Mouse (Mus musculus) forebrain, embryonic 11.5 days (tissue): Measurements from ENCODE around the gene Trim47. TPM values are rescaled to one million over a fixed set of nuclear protein-coding genes. Genes with fewer than 3 reads are reported as not detected.
A peak's percentile ranks its signal among the peaks of the same experiment; 100 is the strongest.

ENCODE experiments used
- ATAC-seq: fragments of 200-750 bp; cut with Nextera tagmentation; replicated peaks from 2 replicates; pipeline ENCODE4 v1.8.0; 2017; ENCODE audit warnings: moderate TSS enrichment; ENCODE audit not compliant: low FRiP score
- DNase-seq: peaks from one replicate; pipeline ENCODE4 v3.0.0-alpha.2; 2017; ENCODE audit warnings: low spot score
- H3K27ac ChIP-seq: fragments of 300-500 bp; sonication (generic); 2 replicates; pipeline ENCODE4 v1.5.1; 2014; ENCODE audit warnings: low read depth, low read length
- H3K27me3 ChIP-seq: fragments of 300-500 bp; sonication (generic); 2 replicates; pipeline ENCODE4 v1.6.1; 2014; ENCODE audit warnings: mild to moderate bottlenecking, low read length, mixed read lengths; ENCODE audit not compliant: control insufficient read depth, insufficient read depth
- H3K36me3 ChIP-seq: fragments of 300-500 bp; sonication (generic); 2 replicates; pipeline ENCODE4 v1.6.1; 2014; ENCODE audit warnings: mild to moderate bottlenecking, low read length, moderate library complexity, mixed read lengths; ENCODE audit not compliant: control insufficient read depth, insufficient read depth
- H3K4me1 ChIP-seq: fragments of 300-500 bp; sonication (generic); replicated peaks from 2 replicates; pipeline ENCODE4 v1.6.1; 2014; ENCODE audit warnings: low read length, mixed read lengths; ENCODE audit not compliant: control insufficient read depth, insufficient read depth
- H3K4me2 ChIP-seq: fragments of 300-500 bp; sonication (generic); 2 replicates; pipeline ENCODE4 v1.6.1; 2014; ENCODE audit warnings: low read depth, mild to moderate bottlenecking, low read length, moderate library complexity, mixed read lengths; ENCODE audit not compliant: severe bottlenecking
- H3K4me3 ChIP-seq: fragments of 300-500 bp; sonication (generic); 2 replicates; pipeline ENCODE4 v1.5.1; 2014; ENCODE audit warnings: low read depth, low read length
- H3K9ac ChIP-seq: fragments of 300-500 bp; sonication (generic); 2 replicates; pipeline ENCODE4 v1.6.1; 2014; ENCODE audit warnings: low read length
- H3K9me3 ChIP-seq: fragments of 300-500 bp; sonication (generic); 2 replicates; pipeline ENCODE4 v1.6.1; 2016; ENCODE audit warnings: low read length, mixed read lengths; ENCODE audit not compliant: control insufficient read depth
- WGBS: fragments of 180-500 bp; shearing (Covaris S2); extraction: QIAGEN DNeasy Blood & Tissue Kit; methylation state at CpG from one replicate; pipeline ENCODE4 v1.1.7; 2014; 5-methylcytosine and 5-hydroxymethylcytosine counted together
- polyA plus RNA-seq: library from polyadenylated mRNA; unstranded; fragments of >200 nt; fragmentation: Nextera tagmentation; extraction: Ambion mirVana; gene quantifications from 2 replicates; pipeline ENCODE4 v1.2.1, GENCODE M21; 2014

Trim47 gene
- polyA plus RNA-seq, 1 experiment from 2014 or later, result 3.4 TPM

- WGBS, result 71% methylated on average over 12 of the region's 12 CpGs
- Histone ChIP-seq H3K27me3 (no peaks in the 10 kb centered on the region), H3K9ac (no peak overlapping the region), H3K4me1 (no peaks in the 10 kb centered on the region), H3K27ac (no peak overlapping the region), H3K9me3 (no peaks in the 10 kb centered on the region), H3K4me3 (no peak overlapping the region), H3K4me2 (no peak overlapping the region), H3K36me3 (no peaks in the 10 kb centered on the region)
- DNase-seq, result no peak
- ATAC-seq, result no peak
Observed at GRCm38 (mm10) chr11:116117241-116117640, 9.8 kb downstream of the Trim47 start.

- H3K27me3 ChIP-seq, result peaks cover 51% of the 10 kb centered on the region
Observed at GRCm38 (mm10) chr11:116111611-116112203, 15.3 kb downstream of the Trim47 start.

GRCm38 (mm10) chr11:116111067-116111466 lies 15.9 kb downstream of the Trim47 start:
- Histone ChIP-seq H3K4me1 (peaks cover 19% of the 10 kb centered on the region), H3K9me3 (no peaks in the 10 kb centered on the region), H3K36me3 (no peaks in the 10 kb centered on the region), H3K27ac (no peak overlapping the region), H3K27me3 (peaks cover 57% of the 10 kb centered on the region), H3K4me3 (no peak overlapping the region), H3K4me2 (no peak overlapping the region), H3K9ac (no peak overlapping the region)
- ATAC-seq (no peak), DNase-seq (no peak)
- WGBS, result 86% methylated on average over 4 of the region's 4 CpGs

More at GRCm38 (mm10) chr11:116111611-116112203, 15.3 kb downstream of the Trim47 start:
- no peaks in the 10 kb centered on the region for H3K9me3 ChIP-seq
- DNase-seq, result no peak
- H3K4me2 ChIP-seq, result no peak overlapping the region
- no peaks in the 10 kb centered on the region for H3K36me3 ChIP-seq
- H3K4me3 ChIP-seq, result no peak overlapping the region
- WGBS, result 83% methylated on average over 19 of the region's 19 CpGs
- H3K27ac ChIP-seq, result no peak overlapping the region
- no peak for ATAC-seq
- H3K9ac ChIP-seq, result no peak overlapping the region
- peaks cover 13% of the 10 kb centered on the region for H3K4me1 ChIP-seq

GRCm38 (mm10) chr11:116110540-116110939 lies 16.5 kb downstream of the Trim47 start:
- DNase-seq, result no peak
- Histone ChIP-seq H3K9me3 (no peaks in the 10 kb centered on the region), H3K4me3 (no peak overlapping the region), H3K36me3 (no peaks in the 10 kb centered on the region), H3K4me2 (no peak overlapping the region), H3K9ac (no peak overlapping the region), H3K27me3 (peaks cover 58% of the 10 kb centered on the region), H3K27ac (no peak overlapping the region), H3K4me1 (peaks cover 21% of the 10 kb centered on the region)
- 35% methylated on average over 10 of the region's 10 CpGs for WGBS
- no peak for ATAC-seq

GRCm38 (mm10) chr11:116110131-116110530 lies 16.9 kb downstream of the Trim47 start:
- DNase-seq, result no peak
- H3K27me3 ChIP-seq, result peaks cover 58% of the 10 kb centered on the region
- no peak for ATAC-seq
- H3K4me1 ChIP-seq, result peaks cover 21% of the 10 kb centered on the region
- no peak overlapping the region for H3K27ac ChIP-seq
- no peaks in the 10 kb centered on the region for H3K9me3 ChIP-seq
- no peaks in the 10 kb centered on the region for H3K36me3 ChIP-seq
- H3K4me2 ChIP-seq, result peak overlapping the region; percentile 34; the same call in 1 of the 2 replicates
- peak overlapping the region; percentile 18 for H3K4me3 ChIP-seq
- WGBS, result 2% methylated on average over 35 of the region's 35 CpGs
- H3K9ac ChIP-seq, result no peak overlapping the region

GRCm38 (mm10) chr11:116109441-116110081 lies 17.4 kb downstream of the Trim47 start:
- Histone ChIP-seq H3K4me3 (peak overlapping the region; percentile 18), H3K4me1 (peaks cover 21% of the 10 kb centered on the region), H3K27me3 (peaks cover 58% of the 10 kb centered on the region), H3K27ac (no peak overlapping the region), H3K36me3 (no peaks in the 10 kb centered on the region), H3K9ac (no peak overlapping the region), H3K4me2 (peak overlapping the region; percentile 34), H3K9me3 (no peaks in the 10 kb centered on the region)
- ATAC-seq, result no peak
- 3% methylated on average over 70 of the region's 70 CpGs for WGBS
- DNase-seq, result peak; percentile 63

GRCm38 (mm10) chr11:116108464-116109137 lies 18.4 kb downstream of the Trim47 start:
- DNase-seq, result peak; percentile 56
- no peak overlapping the region for H3K4me3 ChIP-seq

GRCm38 (mm10) chr11:116107777-116108285 lies 19.2 kb downstream of the Trim47 start:
- no peak overlapping the region for H3K27ac ChIP-seq
- no peak for ATAC-seq
- DNase-seq, result peak; percentile 55
- H3K4me3 ChIP-seq, result no peak overlapping the region
- no peak overlapping the region for H3K9ac ChIP-seq
- H3K9me3 ChIP-seq, result no peaks in the 10 kb centered on the region
- 7% methylated on average over 19 of the region's 19 CpGs for WGBS
- H3K36me3 ChIP-seq, result no peaks in the 10 kb centered on the region
- H3K4me2 ChIP-seq, result no peak overlapping the region
- H3K27me3 ChIP-seq, result peaks cover 58% of the 10 kb centered on the region
- peaks cover 29% of the 10 kb centered on the region for H3K4me1 ChIP-seq

More at GRCm38 (mm10) chr11:116108464-116109137, 18.4 kb downstream of the Trim47 start:
- Histone ChIP-seq H3K27me3 (peaks cover 58% of the 10 kb centered on the region), H3K36me3 (no peaks in the 10 kb centered on the region), H3K27ac (no peak overlapping the region), H3K9ac (no peak overlapping the region; the same call in 1 of the 2 replicates), H3K9me3 (no peaks in the 10 kb centered on the region), H3K4me2 (no peak overlapping the region), H3K4me1 (peaks cover 28% of the 10 kb centered on the region)
- 3% methylated on average over 23 of the region's 23 CpGs for WGBS
- no peak for ATAC-seq
